Mouse (Mus musculus): ENCODE results near the gene Gmppb.
"Not testable (repeated sequence)": the region's sequence is repeated elsewhere in the genome, so short reads cannot be mapped to it uniquely, and the experiment has no call there.

Gmppb gene

DNA sequence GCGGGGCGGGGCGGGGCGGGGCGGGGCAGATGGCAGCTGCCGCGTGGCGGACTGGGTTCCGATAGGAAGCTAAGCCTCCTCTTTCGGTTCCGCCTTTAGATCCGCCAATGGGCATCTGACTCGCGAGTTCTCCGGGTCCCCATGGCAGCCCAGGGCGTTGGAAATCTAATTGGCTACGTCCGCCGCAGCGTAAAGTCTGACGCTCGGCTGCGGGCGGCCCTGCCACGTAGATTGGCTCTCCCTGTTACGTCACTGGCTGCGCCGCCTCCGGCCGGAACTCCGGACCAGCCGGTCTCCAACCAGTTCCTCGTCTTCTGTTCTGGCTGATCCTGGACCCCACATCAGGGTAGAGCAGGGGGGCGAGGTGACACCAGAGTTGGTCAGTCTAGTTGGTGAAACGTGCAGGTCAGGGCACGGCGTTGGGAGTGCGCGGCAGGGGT, at the start of gene Gmppb:
TSS of gene Gmppb (plus strand) at position 227 of the 440 bp plus-strand sequence.
- DNase-seq, result peak; percentile 98

DNA sequence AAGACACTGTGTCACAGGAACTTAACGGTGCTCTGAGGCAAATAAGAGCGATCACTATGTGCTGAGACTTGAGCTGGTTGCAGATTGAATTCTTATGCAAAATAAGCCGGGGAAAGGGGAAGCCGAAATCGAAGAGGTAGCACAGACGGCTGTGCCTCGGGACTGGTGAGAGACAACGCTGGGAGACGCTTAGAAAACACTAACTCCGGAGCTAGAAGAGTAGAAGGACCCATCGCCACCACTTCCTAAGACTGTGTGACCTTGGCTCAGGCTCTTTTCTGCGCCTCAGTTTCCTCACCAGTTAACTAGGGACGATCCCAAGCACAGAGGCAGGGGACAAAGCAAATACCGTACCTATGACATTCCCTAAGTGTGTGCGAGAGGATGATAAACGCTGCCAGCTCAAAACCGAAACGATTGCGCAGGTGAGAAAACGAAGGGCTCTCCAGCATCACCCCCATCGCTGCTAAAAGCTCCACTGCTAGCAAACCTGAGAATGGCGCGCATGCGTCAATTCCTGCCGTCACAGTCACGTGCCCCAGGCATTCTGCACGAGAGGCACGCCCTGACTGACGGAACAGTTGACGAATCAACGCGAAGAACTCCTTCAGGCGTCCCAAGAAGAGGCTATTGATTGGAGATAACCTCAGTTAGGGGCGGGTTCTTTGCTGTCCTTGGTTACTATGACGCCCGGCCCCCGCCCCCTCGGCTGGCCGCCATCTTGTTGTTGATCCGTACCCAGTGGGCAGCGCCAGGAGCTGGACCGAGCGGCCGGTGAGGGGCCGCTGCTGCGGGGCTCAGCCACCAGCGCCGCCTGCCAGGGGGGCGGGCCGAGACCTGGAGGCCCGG, 46.9 kb upstream of the Gmppb start, which contains the start of gene Ip6k1:
TSS of gene Ip6k1 (plus strand) at position 580 of the 849 bp plus-strand sequence.
- DNase-seq, result peak; percentile 100

DNA sequence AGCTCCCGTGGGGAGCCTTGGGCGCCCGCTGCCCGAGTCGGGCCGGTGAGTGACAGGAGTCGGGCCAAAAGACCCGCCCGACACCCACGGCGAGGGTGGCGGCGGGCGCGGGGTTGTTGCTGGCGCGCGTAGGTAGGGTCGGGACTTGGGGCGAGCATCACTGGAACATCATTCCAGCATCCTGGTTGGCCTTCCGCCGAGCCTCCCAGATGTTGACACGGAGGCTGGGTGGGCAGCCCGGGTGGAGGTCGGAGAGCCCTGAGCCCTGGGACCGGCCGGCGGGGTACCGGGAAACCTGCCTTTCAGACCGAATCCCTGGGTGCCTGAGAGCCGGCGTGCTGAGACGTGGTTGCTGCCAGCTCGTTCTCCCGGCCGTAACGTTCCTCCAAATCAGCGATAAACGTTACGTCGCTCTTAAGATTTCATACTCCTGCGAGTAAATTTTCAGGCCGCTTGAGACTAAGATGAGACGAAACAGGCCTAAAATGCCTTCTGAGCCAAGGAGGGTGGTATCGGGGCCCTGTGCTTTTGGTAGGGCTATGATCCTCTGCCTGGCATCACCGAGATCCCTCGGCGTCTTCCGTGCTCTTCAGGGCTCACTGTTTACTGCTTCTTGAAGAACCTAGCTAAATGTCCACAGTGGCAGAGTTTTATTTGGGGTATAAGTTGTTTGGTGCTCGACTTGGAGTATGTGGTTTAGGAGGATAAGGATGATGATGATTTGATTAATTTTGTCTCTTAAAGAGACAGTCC, 46.1 kb upstream of the Gmppb start:
- peak; percentile 38 for DNase-seq

DNA sequence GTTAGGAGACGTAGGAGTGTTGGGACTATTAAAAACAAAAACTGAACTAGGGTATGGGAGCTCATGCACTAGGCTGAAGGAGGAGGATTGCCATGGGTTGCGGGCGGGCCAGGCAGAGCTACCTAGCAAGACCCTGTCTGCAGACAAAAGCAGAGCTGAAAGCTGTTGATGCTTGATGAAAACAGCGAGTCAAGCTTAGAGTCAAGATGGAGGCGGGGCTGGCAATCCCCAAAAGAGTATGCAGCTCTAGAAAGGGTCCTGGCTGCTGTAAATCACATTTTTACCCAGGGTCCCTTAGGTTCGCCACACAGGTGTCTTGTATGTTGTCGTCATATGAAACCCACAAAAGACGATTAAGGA, 45.5 kb upstream of the Gmppb start:
- DNase-seq, result no peak

DNA sequence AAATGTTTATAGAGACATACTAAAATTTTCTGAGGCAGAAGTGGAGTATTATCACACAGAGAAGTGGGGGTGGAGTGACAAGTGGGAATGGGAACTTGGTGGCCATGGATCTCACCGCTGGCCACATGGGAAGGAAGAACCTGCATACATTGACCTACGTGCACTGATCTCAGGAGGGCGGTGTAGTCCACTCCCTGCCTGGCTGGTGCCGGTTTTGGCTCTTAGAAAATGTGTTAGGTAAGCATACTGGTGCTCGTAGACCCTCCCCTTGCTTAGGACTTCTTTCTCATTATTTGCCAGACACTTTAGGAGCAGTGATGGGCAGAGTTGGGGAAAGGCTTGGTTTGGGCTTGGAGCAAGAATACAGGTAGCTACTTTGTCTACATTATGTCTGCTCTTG, 41.0 kb upstream of the Gmppb start:
- no peak for DNase-seq

DNA sequence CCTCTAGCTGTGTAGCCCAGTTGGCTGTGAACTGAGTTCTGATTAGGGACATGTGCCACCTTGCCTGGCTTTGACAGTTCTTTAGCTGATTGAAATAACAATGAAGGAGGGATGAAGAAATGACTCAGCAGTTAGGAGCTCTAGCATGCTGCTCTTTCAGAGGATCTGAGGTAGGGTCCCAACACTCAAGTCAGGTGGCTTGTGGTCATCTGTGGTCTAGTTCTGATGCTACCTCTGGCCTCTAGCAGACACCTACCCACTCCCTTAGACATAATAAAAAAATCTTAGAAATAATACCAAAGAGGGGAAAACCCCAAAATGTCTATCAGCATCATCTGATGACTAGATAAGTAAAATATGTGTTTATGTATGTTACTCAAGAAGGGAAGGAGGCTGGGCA, 38.7 kb upstream of the Gmppb start:
- DNase-seq, result no peak

DNA sequence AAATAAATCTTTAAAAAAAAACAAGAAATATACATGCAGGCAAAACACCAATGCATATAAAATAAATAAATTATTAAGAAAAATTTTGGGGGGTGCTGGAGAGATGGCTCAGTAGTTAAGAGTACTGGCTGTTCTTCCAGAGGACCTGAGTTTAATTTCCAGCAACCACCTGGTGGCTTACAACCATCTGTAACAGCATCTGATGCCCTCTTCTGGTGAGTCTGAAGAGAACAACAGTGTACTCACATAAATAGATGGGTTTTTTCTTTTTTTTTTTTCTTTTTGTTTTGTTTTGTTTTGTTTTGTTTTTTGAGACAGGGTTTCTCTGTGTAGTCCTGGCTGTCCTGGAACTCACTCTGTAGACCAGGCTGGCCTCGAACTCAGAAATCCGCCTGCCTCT, 35.5 kb upstream of the Gmppb start:
- DNase-seq, result not testable (repeated sequence)

DNA sequence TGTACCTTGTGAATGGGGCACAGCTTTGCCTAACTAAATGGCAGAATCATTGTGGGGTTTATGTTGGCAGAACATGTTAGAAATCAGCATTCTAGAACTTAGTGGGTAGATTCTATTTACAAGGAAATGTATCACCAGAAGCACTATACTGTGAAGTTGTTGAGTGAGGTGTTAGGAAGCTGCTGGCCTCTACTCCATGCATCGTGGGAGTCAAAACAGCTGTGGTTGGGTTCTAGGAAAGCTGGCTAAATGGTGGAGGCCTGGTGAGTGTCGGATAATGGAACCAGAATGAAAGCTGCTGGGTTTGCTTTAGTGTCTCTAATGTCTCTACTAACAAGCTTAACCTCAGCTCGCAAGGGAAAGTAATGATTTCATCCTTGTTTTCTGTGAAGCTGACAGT, 31.9 kb upstream of the Gmppb start:
- DNase-seq, result no peak

DNA sequence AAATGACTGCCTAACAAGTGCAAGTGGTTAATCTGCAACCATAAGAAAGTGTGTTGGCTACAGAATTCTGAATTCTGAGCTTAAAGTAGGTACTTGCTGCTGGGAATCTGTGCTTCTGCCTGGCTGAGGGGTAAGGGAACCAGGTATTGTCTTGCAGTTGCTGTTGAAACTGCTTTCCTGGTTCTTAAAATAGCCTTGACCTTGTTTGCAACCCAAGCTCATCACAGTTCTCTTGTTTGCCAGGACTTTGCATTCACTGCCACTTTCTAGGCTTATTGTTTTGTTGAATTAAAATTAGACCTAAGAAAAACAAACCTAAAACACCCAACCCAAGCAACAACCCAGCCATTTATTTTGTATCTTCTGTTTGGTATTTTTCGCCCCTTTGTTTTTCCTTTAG, 28.3 kb upstream of the Gmppb start:
- DNase-seq, result no peak

DNA sequence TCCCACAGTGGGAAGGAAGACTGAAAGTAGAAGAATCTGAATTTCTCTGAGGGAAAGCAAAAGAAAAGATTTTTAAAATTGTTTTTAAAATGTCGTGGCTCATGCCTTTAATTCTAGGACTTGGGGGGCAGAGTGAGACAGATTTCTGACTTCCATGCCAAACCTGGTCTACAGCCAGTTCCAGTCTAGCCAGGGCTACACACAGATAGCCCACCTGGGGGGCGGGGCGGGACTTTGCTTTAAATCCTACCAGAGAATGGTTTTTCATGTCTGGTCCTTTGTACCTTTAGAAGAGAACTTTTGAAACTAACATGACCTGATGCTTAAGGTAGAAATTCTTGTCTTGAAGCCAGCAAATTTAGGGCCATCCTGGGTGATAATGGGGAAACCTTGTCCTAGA, 25.8 kb upstream of the Gmppb start:
- DNase-seq, result no peak

DNA sequence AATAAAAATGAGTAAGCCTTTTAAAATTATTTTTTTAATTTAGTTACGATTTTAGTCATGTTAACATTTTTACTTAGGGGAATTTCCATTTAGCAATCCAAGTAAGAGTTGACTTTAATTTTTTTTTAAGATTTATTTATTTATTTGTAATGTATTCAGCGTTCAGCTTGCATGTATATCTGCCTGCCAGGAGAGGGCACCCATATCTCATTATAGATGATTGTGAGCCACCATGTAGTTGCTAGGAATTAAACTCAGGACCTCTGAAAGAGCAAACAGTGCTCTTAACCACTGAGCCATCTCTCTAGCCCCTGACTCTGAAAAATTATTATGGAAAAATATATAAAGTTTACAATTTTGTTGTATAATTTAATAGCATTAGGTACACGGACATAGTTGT, 22.5 kb upstream of the Gmppb start:
- DNase-seq, result no peak

DNA sequence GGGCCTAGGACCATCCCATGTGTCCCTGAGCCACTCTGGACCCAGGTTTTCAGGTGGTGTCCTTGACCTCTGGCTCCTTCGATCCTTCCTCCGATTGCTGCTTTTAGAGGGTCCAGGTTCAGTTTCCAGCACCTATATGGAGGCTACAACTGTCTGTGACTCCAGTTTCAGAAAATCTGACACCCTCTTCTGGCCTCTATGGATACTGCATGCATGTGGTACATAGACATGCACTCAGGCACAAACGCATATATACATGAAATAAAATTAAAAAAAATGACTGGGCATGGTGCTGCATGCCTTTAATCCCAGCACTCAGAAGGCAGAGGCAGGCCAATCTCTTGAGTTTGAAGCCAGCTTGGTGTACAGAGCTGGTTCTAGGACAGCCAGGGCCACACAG, 21.2 kb upstream of the Gmppb start:
- DNase-seq, result no peak

DNA sequence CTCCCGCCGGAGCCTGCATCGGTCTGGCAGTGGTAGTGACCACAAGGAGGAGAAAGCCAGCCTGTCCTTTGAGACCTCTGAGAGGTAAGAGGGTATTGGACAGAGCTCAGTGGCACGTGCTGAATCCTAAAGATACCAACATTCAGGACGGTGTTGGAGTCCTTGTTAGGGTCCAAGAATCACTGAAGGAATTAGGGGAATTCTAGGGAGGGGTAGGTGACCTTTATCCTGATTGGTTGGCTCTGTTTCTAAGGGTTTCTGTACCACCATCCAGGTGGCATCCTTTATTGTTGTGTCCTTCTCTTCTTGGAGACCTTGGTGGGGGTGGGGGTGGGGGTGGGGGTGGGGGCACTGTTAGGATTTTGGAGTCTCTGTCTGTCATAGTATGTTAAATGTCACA, 16.9 kb upstream of the Gmppb start:
- DNase-seq, result no peak

DNA sequence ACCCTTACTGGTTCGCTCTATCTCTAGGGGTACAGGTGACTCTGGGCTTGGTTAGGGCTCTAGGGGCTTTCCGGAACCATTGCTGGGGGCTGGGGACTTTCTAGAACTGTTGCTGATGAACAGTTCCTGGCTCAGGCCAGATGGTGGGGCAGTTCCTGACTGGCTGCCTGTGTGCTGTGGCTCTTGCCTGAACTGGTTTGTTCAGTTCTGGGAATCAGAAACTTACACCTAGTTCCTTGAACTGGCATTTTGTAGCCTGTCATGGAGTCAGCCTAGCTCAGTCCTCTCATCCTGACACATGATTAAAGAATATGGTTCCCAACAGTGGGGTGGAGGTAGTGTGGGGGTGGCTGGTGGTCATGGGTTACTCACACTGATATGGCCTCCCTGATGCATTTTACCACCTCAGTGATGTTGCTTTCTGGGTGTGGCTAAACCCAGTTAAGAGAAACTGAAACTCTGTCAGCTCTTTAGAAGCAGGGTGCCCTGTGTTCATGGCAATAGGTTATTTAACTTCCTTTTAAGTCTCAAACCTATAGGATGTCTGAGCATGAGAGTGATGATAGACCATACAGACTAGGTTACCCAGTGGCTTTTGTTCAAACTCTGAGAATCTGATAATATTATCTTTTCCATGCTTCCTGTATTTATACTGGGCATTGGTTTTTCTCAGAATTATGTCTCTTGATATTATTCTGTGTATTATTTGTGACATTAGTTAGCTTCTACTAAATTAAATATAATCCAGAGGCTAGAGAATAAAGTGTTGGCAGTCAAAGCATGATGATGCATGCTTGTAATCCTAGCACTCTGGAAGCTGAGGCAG, 13.5 kb upstream of the Gmppb start:
- peak; percentile 31 for DNase-seq

DNA sequence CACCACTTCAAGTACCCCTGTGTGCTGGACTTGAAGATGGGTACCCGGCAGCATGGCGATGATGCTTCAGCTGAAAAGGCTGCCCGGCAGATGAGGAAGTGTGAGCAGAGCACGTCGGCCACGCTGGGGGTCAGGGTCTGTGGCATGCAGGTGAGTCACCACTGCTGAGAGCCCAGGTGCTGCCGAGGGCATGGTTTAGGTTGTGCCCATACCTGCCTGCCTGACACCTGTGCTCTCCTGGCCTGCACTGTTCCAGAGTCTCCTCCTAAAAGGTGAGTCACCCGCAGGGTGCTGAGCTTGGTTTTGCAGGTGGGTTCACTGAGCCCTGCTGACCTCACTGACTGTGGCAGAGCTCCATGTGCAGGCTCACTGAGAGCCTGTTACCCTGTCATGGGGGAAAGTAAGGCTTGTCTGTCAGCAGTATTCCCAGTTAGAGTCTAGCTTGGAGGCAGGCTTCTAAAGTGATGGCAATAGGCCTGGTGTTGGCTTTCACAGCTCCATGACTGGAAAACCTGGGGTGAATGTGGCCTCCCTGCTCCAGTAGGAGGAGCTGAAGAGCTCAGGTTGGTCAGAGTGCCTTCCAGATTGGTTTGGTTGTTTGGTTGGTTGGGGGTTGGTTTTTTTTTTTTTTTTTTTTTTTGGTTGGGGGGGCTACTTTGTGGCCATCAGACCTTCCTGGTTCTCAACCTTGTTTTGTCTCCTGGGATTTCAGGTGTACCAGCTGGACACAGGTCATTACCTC, 4.1 kb upstream of the Gmppb start:
- DNase-seq, result no peak

DNA sequence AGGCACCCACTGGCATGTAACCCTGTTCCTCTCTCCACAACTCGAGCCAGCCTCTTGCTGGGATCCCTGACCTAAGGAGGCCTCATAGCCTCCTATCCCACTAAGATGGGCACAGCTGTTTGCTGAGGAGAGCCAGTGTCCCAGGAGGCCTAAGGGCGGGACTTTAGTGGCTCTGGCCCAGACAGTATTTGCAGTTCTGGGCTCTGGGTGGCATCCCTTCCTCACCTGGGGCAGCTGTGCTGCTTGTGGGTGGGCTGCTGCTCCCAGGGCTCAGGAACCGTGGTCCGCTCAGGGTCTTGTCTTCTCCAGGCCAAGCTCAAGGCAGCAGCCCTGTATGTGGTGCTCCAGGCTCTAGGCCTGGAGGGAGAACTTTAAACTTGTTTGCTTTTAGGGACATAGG, 2.5 kb upstream of the Gmppb start:
- DNase-seq, result no peak

DNA sequence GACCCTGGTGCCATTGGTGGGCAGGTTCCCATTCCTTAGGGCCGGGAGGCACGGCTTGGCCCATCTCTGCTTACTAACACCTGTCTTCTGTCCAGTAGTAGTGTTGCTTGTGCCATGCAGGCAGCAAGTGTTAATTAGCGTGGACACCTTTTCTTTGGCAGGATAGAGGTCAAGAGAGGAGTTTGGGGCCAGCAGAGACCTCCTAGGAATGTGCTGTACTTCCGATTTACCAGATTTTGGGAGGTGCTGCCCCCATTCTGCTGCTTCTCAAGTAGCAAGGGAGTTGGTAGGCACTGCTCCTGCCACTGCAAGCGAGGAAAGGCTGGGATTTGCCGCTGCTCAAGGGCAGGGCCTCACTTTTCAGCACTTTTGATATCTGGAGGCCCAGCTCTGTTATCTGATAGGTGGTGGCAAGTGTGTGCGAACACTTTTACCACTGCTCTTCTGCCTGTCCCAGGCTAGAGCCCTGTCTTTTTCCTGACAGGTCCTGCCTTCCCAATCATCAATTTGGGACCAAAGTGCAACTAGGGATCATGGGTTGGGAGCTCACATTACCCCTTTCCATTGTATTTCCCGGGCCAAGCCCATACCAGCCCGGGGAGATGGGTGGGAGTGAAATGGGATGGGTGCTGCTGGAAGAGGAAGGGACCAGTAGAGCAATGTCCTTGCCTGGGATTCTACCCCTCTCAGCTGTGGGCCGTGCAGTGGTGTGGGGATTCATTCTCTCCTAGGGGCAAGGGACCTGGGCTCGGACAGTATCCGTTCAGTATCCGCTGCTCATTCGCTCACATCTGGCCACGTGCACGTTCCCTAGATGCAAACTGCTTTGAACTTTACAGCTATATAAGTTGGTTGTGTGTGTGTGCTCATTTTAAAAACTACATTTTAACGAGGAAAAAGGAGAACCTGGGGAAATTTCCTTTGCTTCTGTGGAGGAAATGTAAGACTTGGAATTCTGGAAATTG, 1.2 kb upstream of the Gmppb start:
- no peak for DNase-seq

DNA sequence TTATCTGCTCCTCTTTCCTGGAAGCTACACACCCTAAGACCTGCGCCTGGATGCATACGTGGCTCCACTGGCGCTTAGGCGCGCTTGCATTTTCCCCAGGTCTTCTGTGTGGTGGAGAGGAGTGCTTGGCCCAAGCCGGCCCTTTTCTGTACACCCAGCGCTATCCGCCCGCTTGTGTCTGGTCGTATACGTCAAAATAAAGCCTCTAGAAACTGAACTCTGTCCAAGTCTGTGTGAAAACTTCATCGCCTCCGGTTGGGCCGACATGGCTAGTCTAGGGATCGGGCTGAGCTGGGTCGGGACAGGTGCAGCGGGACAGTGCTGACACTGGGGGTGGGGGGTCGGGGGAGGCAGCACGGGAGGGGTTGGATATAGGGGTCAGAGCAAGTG, 481 bp upstream of the Gmppb start:
- no peak for DNase-seq

DNA sequence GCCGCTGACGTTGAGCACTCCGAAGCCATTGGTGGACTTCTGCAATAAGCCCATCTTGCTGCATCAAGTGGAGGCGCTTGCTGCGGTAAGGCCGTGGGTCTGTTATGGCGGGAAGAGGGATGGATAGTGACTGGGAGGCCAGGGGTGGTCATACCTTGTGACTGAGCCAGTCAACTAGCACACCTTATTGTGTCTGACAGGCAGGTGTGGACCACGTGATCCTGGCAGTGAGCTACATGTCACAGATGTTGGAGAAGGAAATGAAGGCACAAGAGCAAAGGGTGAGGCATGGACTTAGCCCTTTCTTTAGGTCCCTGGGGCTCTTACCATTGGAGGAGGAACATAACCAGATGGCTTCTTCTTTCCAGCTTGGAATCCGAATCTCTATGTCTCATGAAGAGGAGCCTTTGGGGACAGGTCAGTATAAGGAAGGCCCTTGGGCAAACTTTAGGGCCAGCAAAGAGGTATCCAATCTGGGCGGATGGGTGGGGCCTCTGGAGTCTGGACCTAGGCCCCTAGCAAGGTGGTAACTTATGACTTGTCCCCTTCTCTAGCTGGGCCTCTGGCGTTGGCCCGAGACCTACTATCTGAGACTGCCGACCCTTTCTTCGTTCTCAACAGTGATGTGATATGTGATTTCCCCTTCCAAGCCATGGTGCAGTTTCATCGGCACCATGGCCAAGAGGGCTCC, 664 bp downstream of the Gmppb start:
- DNase-seq, result no peak

DNA sequence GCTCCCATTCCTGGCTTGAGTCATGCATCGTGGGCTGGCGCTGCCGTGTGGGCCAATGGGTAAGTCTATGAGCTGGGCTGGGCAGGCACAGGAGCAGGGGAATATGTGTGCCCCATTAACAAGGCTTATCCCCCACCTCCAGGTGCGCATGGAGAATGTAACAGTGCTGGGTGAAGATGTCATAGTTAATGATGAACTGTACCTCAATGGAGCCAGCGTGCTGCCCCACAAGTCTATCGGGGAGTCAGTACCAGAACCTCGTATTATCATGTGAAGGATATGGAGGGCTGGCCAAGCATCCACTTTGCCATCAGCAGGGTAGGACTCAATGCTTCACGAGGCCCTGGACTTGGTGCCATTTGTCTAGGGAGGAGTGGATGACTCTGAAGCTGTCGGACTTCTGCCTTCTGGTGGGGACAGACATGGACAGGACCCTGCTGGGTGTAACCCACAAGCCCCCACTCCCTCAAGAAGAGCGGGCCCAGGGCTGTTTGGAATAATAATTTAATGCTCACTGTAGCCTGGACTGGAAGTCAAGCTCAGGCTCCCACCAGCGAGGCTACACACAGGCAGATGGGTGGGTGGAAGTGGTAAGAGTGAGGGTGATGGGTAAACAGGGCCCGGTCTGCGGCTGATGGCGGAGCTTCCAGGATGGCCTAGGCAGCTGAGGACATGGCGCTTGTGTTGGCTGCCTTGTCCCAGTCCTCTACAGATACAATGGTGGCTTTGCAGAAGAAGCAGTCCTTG, 2.3 kb downstream of the Gmppb start:
- DNase-seq, result no peak
